Mouse (Mus musculus) liver, adult 2 months (tissue): ENCODE measurements at regions not wholly inside any gene's neighbourhood (a gene's known extent, or its start where the extent isn't known, plus 50 kb on each side); places are given as distances from the start of the nearest gene placed in this dataset.

Experiments used
- CTCF ChIP-seq: fragments of 200-500 bp; IDR thresholded peaks from 2 replicates; pipeline ENCODE4 v1.5.1; 2011; ENCODE audit warnings: low read depth, low read length, control low read depth
- POLR2A ChIP-seq: fragments of 200-500 bp; IDR thresholded peaks from 2 replicates; pipeline ENCODE4 v1.6.1; 2011; ENCODE audit warnings: low read length, control low read depth; ENCODE audit not compliant: insufficient read depth; ENCODE audit errors: extremely low read depth

GRCm38 (mm10) chr8:92760933-92761332 is 66.2 kb upstream of the Mmp2 start:
- TF ChIP-seq POLR2A (no peak), CTCF (no peak)
